Mouse (Mus musculus) right cerebral cortex, postnatal 25 days (tissue): Measurements from ENCODE around the gene Runx2.

Experiments
- DNase-seq: peaks from one replicate; pipeline ENCODE4 v3.0.0; 2022

Runx2 gene

GRCm38 (mm10) chr17:44617741-44618140 lies 196.9 kb downstream of the Runx2 start:
- DNase-seq, result no peak

GRCm38 (mm10) chr17:44613716-44614715 lies 200.6 kb downstream of the Runx2 start:
- DNase-seq, result peak; percentile 64

GRCm38 (mm10) chr17:44612641-44613040 lies 202.0 kb downstream of the Runx2 start:
- no peak for DNase-seq

DNA sequence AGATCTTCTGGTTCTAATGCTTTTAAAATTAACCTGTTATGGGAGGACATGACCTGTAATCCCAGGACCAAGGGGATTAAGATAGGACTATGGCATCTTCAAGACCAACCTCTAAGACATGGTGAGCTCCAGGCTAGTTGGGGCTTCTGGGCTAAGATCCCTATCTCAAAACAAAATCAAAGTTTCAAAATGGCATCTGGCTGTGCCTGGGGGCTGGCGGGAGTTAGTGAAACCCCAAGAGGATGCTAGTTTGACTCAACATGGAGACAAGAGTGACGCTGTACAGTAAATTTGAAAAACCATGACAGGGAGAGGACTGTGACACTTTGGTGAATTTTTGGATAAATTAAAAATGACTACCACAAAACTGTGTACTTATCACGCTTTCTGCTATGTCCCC lies 202.6 kb downstream of the Runx2 start:
- no peak for DNase-seq

GRCm38 (mm10) chr17:44611543-44611942 lies 203.1 kb downstream of the Runx2 start:
- DNase-seq, result no peak

DNA sequence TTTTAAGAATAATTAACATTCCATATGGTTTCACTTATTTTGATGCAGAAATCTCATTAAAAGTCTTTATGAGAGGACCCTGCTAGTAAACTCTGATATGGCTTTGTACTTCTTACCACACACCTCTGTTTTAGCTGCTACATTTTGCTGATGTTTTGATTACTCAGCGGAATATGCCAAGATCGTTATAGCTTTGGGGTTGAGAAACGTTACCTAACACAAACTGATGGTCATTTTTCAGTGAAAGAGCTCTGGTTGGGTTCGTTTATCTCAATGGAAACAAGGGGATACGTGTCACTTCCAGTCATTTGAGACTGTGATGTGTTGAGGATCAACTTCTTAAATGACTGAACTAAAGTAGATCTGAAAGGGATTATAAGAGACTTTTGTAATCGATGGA lies 203.8 kb downstream of the Runx2 start:
- DNase-seq, result no peak

DNA sequence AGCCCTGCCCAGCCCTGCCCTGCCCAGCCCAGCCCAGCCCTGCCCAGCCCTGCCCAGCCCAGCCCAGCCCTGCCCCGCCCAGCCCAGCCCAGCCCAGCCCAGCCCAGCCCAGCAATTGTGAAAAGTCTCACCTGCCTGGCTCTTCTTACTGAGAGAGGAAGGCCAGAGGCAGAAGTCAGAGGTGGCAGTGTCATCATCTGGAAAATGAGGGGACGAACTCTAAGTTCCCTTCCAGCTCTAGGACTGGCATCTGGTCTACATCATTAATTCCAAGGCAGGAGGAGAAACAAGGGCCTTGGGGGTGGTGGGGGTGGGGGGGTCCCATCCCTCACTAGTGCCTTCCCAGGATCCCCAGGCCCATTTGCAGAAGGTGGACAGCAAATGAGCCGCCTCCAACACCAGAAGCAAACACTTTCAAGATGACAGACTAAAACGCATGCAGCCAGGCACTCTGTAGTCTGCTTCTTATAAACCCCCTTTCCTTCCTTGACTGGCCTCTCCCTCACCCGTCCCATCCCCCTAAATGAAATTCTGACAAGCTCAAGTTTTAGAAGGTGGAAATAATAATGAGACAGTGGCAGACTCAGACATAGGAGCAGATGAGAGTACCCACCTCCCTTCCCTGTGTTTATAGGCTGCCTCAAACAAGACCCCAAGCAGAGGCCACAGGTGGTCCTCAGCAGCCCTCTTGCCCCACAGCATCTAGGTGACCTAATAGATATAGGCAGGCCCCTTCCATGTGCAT lies 204.5 kb downstream of the Runx2 start:
- no peak for DNase-seq

DNA sequence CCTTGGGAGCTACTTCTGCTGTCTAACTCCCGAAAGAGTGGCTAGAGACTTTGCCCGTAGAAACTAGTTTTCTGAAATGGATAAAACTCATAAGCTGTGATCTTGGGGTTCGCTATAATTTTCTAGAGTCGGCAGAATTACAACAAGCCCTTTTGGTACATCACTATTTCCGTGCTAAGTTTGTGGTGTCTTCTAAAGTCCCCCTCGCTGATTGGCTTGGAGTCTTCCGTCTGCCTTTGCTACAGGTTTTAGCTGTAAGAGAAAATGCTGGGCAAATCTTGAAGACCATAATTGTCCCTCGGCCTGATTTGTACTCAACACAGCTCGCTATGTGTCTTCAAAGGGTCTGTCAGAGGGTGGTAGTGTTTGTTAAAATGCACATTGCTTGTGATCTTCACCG lies 205.2 kb downstream of the Runx2 start:
- no peak for DNase-seq

- no peak for DNase-seq
These were observed 205.7 kb downstream of the Runx2 start for GRCm38 (mm10) chr17:44608907-44609306.

DNA sequence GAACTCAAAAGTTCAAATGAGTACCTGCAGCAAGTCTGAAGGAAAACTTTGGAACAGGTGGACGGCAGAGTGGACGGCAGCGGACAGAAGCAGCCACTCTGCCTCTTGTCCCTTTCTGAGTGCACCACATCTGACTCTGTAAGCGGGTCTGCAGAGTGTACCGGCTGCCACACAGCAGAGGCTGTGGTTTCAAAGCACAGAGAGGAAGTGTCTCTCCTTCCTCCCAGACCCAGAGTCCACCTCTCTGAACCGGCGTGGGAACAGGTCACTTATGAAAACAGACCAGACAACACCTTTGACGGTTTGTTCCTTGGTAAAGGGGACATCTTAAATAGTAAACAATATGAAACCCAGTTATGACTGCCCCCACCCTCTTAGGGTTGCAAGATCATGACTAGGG lies 207.2 kb downstream of the Runx2 start:
- DNase-seq, result no peak

- no peak for DNase-seq
These were observed 208.4 kb downstream of the Runx2 start for GRCm38 (mm10) chr17:44606245-44606644.

DNA sequence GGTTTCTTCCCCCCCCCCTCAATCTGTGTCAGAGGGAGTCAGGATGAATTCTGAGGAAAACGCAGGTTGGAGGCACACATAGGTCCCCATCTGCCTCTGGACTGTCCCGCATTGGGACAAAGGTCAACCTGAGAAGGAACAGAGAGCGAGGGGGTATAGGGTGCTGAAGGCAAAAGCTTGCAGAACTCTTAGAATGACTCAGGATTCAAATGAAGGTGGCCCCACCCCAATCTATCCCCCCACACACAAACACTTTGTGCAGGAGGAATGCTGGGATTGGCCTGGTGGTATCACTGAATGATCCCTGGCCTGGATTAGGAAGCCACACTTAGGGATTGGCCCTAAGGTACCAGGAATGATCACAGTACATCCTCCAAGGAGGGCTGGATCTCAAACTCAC lies 208.8 kb downstream of the Runx2 start:
- no peak for DNase-seq

- DNase-seq, result no peak
These were observed 211.4 kb downstream of the Runx2 start for GRCm38 (mm10) chr17:44603170-44603569.

DNA sequence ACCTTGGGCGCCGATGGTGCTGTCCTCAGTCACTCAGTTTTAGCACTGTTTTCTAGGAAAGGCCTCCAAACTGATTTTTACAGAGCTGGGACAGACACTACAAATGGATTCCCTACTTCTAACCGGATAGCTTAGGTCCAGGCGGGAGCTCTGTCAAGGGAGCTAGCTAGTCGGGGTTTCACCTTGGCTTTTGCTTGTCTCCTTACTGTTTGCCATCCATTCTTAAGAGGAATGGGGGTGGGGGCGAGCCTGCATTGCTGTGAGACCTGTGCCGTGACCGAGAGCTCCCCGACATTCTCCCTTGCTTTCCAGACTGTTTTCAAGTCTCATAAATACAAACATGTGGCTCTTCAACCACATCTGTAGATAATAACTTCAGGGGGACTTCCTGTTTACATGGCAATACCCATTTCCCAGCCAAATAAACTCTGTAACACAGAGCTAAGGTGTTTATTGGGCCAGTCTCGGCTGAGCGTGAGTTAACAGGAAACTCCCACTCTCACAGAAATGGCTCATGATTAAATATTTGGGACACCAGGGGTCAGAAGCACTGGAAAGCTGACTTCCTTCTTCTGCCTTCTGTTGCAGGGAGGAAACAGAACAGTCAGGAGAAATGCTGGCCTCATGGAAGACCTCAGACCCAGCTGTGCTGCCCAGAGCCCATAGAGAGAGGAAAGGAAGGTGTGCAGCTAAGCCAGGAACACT lies 213.1 kb downstream of the Runx2 start:
- no peak for DNase-seq

GRCm38 (mm10) chr17:44599856-44600255 lies 214.7 kb downstream of the Runx2 start:
- no peak for DNase-seq

GRCm38 (mm10) chr17:44599132-44599531 lies 215.5 kb downstream of the Runx2 start:
- DNase-seq, result no peak

DNA sequence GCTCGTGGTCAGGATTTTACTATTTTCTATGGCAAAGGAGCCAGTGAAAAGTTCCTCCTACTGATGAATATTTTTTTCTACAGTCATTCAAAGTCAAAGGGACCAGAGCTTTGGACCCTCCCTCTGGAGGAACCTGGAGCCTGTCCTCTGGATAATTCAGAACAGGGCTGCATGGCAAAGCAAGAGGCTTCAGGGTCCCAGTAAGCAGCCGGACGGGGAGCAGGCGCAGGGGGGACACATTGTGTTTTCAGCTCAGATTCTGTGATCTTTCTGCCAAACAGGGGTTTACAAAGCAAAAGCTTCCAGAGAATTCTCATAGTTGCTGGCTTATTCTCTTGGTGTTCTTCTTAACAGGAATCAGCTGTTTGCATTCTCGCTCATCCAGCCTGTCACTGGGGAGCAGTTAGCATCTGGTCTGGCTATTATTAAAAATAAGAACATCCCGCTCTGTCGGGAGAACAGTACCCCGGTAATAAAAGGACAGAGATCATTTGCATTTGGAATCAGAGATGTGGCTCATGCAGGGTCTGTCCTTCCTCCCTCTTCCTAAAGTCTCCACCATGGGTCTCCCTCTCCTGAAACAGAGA lies 216.6 kb downstream of the Runx2 start:
- DNase-seq, result no peak

DNA sequence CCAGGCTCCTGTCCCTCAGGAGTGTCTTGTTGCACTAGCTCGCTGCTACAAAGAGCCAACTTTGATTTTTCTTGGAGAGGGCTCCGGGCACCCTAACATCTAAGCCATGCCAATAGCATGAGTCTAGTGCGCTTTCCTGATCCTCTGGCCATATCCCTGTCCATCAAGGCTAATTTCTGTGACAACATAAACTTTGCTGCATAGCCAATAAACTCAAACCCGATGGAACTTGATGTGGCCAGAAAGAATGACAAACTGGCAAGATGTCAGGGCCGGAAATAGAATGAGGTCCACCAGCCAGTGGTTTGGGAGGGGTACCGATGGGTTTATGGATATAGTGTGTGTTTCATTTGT lies 221.9 kb downstream of the Runx2 start:
- no peak for DNase-seq

DNA sequence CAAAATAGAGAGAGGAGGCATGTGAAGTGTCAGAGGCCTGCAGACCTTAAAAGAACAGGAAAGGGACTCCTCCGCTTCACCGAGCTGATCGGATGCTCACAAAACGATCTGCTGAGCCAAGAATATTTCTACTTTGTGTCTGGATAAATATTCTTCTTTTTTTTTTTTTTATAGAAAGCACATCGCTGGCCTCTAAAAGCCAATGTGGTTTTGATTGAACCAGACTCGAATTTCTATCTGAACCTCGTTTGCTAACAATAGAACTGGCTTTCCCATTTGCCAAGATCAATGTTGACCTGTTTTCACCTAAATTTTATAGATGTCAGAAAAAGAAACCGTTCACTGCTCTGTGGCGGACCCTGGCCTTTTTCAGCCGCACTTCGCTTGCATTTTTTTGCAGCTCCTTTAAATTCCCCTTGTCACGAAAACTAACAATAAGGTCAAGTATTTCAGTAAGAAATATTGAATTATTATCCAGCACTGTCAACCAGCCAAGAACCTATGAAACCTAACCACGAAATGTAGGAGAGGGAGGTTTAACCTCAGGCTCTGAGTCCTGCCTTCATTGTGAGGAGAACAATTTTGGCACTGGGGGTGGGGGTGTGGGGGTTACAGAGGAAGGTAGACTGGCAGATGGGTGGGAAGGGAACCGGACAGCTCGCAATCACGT lies 222.4 kb downstream of the Runx2 start:
- DNase-seq, result no peak

- no peak for DNase-seq
These were observed 226.1 kb downstream of the Runx2 start for GRCm38 (mm10) chr17:44588470-44588869.

- DNase-seq, result no peak
These were observed 226.6 kb downstream of the Runx2 start for GRCm38 (mm10) chr17:44588020-44588419.

- no peak for DNase-seq
These were observed 228.4 kb downstream of the Runx2 start for GRCm38 (mm10) chr17:44586196-44586595.
